Mouse (Mus musculus) retina, postnatal 7 days (tissue): Measurements from ENCODE around the gene Senp8.
A peak's percentile ranks its signal among the peaks of the same experiment; 100 is the strongest.
"Not testable (repeated sequence)": the region's sequence is repeated elsewhere in the genome, so short reads cannot be mapped to it uniquely, and the experiment has no call there.

ENCODE experiments used
- DNase-seq: peaks from one replicate; pipeline ENCODE4 v3.0.0-alpha.2; 2012; ENCODE audit warnings: low read depth, low spot score

The Senp8 gene

DNA sequence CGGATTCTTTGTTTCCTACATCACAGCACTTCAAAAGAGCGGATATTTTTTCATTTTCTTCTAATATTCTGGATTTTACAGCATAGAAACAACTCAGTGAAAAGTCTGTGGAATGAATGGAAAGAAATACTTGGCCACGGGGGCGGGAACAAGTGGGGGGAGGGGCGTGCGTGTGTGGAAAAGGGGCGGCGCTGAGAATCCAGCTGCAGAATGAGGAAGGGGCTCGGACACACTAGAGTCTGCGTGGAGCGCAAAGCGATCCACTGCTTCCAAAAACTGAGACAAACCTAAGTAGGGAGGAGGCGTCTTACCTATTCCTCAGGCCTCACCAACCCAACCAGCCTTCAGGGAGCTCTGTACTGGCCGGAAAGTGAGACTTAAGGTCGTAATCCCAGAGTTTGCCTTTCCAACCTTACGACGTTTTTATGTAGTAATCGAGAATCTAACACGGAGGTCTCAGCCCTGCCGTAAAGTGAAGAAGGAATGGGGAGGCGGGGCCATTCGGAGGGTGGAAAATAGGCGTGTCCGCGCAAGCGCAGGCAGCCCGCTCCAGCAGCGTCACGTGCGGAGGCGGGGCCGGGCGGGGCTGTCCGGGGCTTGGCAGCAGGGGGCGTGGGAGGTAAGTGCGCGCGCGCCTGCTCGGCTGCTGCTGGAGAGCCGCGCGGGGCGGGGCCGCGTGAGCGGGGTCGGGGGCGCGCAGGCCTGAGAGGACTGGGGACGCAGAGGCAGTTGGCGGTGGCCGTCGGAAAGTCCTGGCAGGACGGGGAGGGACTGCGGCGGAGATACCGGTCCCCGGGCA is at the start of gene Senp8, which contains the start of gene Myo9a:
Senp8 (minus strand) TSS at position 444 of the 799 bp plus-strand sequence.
Myo9a (plus strand) TSS at position 630 of the 799 bp plus-strand sequence.
- DNase-seq, result peak; percentile 97

GRCm38 (mm10) chr9:59766966-59767461 is 16.5 kb upstream of the Senp8 start:
- not testable (repeated sequence) for DNase-seq

GRCm38 (mm10) chr9:59760515-59760914 is 10.0 kb upstream of the Senp8 start:
- no peak for DNase-seq

GRCm38 (mm10) chr9:59757016-59757415 is 6.5 kb upstream of the Senp8 start:
- DNase-seq, result not testable (repeated sequence)

DNA sequence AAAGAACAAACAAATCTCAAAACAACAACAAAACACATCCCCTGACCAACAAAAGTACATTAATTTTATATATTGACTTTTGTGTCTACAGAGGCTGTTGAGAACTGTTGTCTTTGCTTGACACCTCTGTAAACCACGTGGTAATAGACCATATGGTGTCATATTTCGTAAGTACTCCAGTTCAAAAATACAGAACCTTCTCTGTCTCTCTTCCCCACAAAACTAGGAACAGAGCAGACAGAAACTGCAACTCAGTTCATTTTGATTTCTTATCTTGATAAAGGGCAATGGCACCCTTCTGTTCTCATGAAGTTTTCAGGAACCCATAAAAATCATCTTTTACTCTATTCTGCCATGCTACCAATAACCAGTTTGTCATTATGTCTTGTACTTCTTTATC is 4.7 kb upstream of the Senp8 start:
- DNase-seq, result no peak

DNA sequence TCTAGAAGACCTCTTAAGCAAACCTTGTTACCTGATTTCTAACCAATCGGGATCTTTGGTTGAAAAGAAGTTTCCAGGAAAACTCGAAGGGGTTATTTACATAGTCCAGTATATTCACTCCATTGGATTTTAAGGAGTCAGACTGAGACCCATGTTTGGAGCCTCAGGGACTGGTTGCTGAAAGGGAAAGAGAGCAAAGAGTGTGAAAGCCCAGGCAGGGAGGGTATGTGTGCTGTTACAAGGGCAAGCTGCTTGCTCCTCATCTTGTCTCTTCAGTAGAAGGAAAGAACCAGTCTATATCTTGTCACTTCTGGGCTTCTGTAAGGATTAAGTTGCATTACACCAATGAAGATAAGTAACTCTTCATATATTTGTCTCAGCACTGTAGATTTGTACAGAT is 1.5 kb upstream of the Senp8 start:
- no peak for DNase-seq

GRCm38 (mm10) chr9:59751066-59751581 is 614 bp upstream of the Senp8 start:
- peak; percentile 51 for DNase-seq

DNA sequence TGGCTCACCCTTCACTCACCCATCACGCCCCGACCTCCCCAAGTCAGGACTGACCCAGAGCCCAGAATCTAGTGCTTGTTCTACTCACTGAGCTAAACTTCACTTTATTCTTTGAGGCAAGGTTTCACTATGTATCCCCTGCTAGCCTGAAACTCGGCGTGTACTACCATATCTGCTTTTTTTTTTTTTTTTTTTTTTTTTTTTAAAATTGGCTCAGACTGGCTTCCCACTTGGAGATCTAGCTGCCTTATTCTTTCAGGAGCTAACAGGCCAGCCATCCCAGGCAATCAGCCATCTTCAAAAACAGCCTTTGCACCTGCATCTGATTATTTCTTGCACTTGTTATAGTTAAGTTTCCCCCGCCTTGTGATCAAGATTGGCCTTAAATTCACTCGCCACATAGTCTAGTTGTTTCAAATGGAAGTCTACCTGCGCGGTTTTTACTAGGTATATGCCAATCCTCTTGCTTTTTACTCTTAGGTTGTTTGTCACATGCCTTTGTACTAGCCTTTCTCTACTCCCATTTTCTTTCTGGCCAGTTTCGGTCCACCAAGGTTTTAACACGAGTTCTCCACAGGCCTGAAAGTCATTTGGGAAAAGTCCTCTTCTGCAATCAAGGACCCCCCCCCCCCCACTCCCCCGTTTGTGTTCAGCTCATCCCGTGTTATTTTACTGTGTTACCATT is 787 bp downstream of the Senp8 start:
- DNase-seq, result no peak

DNA sequence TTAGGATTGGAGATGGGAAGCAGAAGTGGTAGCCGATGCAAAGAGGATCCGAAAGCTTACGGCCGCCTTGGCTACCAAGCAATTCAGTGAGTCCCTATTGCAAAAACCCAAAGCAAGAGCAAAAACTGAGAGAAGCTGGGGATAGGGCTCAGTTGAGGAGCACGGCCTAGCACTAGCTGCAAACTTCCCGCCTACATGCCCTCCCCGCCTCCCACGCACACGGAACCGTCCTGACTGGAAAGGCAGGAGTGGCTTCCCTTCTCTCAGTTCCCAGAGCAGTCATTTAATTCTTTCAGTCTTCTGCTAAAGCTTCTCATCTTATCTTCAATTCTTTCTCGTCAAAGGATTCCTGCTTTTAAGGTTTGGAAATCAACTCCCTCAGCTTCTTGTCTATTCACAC is 1.5 kb downstream of the Senp8 start:
- no peak for DNase-seq

DNA sequence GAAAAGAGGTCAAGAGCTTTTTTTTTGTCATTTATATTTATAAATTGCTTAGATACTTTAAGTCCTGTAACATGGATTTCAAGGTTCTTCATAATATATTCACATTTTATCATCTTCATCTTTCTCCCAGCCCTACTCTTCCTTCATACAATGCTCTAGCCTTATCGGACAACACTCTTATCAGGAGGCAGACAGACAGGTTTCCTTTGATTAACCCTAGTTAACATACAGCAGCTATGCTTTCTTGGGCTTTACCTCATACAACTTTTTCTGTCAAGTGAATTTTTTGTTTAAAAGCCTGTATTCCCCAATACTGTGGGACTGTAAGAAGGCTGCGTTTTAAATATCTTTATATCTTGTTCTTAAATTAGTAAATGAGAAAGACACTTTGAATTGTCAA is 2.1 kb downstream of the Senp8 start:
- no peak for DNase-seq

DNA sequence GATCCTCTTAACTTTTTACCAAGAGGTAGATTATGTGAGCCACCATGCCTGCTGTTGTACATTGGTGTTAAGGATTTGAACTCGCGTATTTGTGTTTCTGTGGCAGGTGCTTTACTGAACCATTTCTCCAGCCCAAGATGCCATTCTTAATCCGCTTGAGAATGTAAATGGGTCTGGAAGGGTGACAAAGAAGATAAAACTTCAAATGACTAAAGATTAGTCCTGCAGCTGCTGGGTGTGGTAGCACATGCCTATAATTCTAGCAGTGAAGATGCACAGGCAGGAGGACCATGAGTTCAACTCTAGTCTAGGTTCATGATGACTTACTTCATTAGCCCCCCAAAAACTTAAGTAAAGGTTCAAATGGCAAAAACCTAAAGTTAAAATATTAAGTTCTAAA is 6.6 kb downstream of the Senp8 start:
- DNase-seq, result no peak

DNA sequence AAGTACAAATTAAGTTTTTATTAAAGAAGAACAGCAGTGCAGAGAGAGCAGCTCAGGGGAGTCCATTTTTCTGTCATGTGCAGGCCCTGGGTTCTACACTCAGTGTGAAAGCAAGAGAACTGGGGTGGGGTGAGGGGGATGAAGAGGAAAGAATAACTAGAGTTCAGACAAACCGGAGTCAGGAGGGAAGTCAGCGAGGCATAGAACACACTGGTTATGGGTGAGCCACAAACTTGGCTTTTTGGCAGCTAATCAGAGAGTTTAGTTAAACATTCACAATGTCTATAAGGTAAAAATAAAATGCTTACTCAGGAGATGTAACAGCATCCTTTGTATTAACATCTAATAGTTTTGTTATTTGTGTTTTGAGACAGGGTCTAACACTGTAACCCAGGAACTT is 9.9 kb downstream of the Senp8 start:
- DNase-seq, result no peak

- no peak for DNase-seq
Measured at GRCm38 (mm10) chr9:59735394-59735793, 15.1 kb downstream of the Senp8 start.

GRCm38 (mm10) chr9:59733075-59733474 is 17.4 kb downstream of the Senp8 start:
- no peak for DNase-seq

DNA sequence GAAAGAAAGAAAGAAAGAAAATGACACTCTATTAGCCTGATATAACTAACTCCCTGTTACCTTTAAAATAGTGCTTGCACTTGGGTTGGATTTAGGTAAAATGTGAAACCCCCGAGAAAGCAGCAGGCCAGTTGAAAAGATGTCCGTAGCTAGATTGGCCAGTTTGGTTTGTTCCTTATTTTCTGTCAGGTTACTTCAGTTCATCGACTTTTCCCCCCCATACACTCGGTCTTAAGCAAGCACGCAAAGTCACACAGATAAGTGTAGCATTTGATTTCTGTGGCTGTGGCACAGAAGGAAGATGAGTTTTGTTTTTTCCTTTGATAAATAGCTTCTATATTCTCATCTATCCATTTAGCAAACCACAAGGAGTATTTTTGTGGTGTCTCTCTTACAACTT is 19.4 kb downstream of the Senp8 start:
- DNase-seq, result no peak

GRCm38 (mm10) chr9:59727569-59728286 is 22.8 kb downstream of the Senp8 start:
- DNase-seq, result no peak

DNA sequence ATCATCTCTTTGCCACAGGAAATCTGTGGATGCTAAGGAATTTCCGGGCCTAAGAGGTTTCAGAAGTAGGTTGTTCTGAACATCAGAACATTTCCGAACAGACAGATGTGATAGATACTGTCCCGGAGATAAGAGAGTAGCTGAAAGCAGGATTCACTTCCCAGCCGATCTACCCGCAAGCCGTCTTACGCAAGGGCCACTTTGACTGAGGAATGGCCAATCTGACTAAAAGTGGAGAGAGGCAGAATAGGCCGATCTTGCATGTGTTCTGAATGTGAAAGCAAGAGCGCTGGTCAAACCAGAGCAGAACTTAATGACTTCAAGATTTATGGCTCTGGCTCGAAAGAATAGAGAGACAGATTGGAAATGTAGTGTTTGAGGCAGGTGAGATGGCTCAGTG is 25.0 kb downstream of the Senp8 start:
- no peak for DNase-seq

DNA sequence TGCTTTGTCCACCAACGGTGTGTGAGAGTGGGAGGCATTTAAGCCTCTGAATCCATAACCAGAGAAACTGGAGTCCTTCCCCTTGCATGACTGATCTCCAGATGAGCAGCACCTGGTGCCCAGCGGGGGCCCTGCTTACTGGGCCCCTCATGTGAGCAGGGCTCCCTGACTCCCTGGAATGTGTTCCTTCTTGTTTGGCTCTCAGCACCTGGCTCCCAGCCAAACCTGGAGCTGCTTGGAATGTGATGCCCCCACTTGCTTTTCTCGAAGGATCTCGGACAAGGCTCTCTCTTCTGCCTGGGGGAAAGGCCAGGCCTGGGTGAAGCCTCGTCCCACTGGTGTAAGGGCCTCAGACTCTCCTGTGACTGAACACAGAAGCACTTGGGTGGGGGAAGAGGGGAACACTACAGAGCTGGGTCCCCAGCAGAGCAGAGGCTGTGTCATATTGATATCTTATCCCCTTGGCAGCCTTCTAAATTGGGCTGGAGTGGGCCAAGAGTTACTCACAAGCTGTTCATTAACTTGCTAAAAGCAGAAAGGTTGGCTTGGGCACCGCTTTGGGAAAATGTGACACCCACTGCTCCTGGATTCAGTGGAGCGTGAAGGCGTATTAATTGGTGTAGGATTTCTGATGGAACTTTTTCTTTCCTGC is 26.6 kb downstream of the Senp8 start:
- DNase-seq, result no peak

DNA sequence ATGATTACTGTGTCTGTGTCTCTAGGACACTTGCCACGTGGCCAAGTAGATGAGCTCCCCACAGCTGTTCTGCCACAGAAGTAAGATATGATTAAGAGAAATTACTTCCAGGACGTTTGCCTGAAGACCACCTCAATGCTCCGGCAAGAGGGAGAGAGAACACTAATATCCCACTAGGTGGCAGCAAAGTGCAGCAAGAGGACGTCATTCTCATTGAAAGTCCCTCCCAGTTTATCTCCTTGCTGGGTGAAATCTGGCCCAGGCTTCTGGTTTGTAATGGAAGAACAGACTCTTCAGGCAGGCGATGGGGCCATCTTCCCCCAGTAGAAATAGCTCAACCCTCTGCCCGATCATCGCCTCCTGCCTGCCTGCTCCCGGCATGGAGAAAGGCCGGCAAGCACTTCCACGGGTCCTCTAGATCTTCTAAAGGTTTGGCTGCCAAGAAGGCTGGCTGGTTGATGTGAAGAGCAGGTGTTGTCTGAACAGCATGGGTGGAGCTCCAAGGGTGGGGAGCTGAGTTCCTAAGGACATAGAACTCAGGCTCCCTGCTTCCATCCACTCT is 27.3 kb downstream of the Senp8 start:
- DNase-seq, result peak; percentile 79

GRCm38 (mm10) chr9:59721144-59721543 is 29.4 kb downstream of the Senp8 start:
- DNase-seq, result no peak

GRCm38 (mm10) chr9:59718237-59718636 is 32.3 kb downstream of the Senp8 start:
- no peak for DNase-seq
